Mouse (Mus musculus) liver, postnatal 0 days (tissue): ENCODE data around the gene Gmds.

Source experiments
- CTCF ChIP-seq: sonication (generic); IDR thresholded peaks from 2 replicates; pipeline ENCODE4 v1.5.1; 2016; ENCODE audit warnings: antibody characterized with exemption, low read depth
- EP300 ChIP-seq: IDR thresholded peaks from 2 replicates; pipeline ENCODE4 v1.6.1; 2016; ENCODE audit warnings: antibody characterized with exemption, low read depth, mild to moderate bottlenecking

DNA sequence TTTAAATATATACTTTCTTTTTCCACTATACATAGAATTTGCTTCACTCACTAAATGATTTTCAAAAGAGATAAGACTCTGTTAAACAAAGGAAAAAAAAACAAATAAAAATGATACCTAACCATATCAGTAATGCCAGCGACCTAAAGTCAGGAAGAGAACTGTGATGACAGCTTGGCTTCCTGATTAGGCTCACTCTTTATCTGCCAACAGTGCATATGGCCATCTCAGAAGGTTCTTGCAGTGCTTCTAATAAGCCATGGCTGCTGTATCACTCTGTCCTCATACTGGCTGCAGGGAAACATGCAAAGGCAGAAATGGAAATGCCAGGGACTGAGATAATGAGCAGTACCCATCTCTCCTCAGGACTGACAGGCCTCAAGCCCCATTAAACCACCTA lies 192.6 kb downstream of the Gmds start:
- TF ChIP-seq CTCF: no peak
- TF ChIP-seq EP300: peak; percentile 43; the same call in 1 of the 2 replicates
